Mouse (Mus musculus) ovary, adult 18-20 months (tissue): Measurements from ENCODE around the gene Zfp786.

Experiments used
- DNase-seq: peaks from one replicate; pipeline ENCODE4 v3.0.0; 2022; ENCODE audit warnings: low spot score, mixed read lengths

The Zfp786 gene

GRCm38 (mm10) chr6:47821236-47821635 lies 9.4 kb downstream of the Zfp786 start:
- DNase-seq: no peak

GRCm38 (mm10) chr6:47819626-47820325 lies 10.9 kb downstream of the Zfp786 start:
- DNase-seq: no peak

DNA sequence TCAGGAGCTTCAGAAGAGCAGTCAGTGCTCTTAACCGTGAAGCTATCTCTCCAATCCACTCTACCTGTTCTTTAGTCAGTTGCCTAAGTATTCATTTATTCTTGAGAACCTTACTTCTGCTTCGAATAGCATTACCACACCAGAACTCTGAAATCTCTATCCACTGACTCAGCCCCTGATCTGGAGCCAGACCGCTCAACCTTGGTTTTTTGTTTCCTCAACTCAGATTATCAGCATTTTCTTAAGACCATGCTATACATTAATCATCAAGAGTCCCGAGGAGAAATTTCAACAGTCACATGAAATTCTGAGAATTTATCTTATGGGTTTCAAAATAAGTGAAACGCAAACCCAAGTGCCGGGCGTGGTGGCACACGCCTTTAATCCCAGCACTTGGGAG lies 11.9 kb downstream of the Zfp786 start:
- no peak for DNase-seq

DNA sequence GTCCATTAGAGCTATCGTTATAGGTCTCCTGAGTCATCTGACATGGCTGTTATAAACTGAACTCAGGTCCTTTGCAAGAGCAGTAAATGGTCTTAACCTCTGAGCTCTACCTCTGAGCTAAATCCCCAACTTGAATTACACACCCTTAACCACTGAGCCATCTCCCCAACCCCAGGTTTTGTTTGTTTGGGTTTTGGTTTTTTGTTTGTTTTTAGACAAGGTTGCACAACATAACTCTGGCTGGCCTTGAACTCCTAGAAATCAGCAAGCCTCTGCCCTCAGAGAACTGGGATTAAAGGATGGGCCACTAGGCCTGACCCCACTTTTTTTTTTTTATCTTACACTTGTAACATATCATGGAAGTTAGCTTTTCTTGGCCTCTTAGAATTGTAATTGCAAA lies 14.5 kb downstream of the Zfp786 start:
- no peak for DNase-seq

- DNase-seq: peak; percentile 99
These were observed 17.3 kb downstream of the Zfp786 start, which contains the start of gene Pdia4 for GRCm38 (mm10) chr6:47813257-47813878. Pdia4 (minus strand) TSS chr6:47813430.

DNA sequence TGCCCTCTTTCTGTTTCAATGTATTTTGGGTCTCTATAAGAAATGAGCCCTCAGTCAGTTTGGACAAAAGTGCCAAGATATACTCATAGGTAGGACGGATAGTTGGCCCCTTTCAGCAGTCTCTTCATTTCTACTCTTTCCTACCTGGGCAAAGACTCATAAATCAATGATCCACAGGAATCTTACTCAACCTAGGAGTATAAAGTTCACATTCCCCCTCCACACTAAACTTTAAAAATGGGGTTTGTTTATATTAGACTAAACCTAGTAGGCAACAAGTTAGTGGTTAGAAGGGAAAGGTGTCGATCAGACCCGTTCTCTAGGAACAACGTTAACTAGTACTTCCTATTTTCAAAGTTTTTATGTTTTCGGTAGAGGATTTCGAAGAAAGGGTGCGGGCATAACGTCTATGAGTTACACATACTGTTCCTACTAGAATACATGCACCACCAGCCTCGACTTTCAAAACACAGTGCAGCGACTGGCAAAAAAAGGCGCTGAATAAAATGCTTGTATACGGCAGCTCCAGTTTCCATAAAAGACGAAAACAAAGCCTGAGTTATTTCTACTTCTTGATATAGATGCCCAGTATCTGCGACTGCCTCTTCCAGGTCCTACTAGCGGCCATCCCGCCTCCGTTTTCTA lies 18.3 kb downstream of the Zfp786 start:
- DNase-seq: no peak

- no peak for DNase-seq
These were observed 19.3 kb downstream of the Zfp786 start for GRCm38 (mm10) chr6:47811324-47811723.

DNA sequence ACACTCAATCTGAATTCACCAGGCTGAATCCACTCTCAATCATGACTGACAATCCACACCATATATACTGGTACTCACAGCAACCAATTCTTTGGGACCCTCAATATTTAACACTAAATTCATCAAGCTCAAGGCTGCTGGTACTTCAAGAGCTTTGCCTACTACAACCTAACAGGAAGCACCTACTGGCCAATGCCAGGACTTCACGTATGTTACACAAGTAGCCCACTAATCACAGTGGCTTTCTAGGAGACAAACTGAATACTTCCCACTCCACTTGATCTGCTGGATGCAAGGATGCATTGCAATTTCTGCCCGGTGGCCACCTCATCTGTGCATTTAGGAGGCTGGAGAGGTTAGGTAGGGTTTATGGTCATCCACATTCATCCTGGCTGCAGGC lies 20.5 kb downstream of the Zfp786 start:
- no peak for DNase-seq

DNA sequence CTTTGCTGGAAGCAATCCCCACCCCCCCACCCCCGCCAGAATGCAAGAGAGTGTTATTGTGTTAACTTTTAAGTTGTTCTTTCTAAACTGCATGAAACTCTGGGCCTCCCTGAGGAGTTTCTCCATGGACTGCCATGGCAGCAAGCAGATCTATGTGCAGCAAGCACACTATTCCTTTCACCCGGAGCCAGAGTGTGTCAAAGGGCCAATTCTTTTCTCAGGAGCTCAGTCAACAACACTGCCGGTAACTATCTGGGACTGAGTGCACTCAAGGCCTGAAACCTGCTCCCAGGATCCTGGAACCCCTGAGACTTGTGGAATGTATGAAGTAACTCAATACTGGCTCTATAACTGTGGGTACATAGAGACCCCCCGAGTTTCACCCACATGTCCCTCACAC lies 21.6 kb downstream of the Zfp786 start:
- no peak for DNase-seq

GRCm38 (mm10) chr6:47808545-47808944 lies 22.1 kb downstream of the Zfp786 start:
- DNase-seq: no peak

DNA sequence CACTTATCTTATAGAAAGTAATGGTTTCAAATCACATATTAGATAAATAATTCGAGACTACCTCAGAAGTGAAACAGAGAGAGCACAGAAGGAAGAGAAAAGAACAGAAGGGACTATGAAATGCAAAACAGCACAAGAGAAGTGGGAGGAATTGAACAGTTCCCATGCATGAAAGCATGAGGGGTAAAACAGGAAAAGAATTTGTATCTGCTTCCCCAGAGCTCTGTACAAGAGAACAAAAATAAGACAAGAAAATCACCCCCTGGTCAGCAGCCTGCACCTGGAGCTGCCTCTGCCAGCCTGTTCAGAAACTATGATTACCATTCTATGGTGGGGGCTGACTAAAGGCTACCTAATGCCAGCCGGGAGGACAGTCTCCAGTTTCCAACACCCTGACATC lies 23.2 kb downstream of the Zfp786 start:
- DNase-seq: no peak

- no peak for DNase-seq
These were observed 25.1 kb downstream of the Zfp786 start for GRCm38 (mm10) chr6:47805520-47805919.

DNA sequence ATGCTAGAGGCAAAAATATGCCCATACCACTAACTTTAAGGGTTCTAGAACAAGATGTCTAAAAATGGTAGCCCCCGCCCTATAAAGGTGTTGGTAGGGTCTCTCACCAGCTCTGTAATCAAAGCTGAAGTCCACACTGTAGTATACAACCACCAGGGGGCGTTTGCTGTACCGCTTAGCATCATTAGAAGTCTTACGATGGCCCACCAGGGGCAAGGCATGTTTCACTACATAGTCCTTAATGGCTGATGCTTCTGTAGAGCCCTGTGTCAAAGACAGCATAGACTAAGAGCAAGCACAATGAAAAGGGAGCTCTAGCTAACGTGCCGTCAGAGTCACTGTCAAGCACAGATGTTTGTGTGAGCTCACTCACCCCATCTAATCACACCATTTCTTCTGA lies 31.6 kb downstream of the Zfp786 start:
- DNase-seq: no peak

GRCm38 (mm10) chr6:47794106-47794830 lies 36.4 kb downstream of the Zfp786 start:
- no peak for DNase-seq

- DNase-seq: no peak
These were observed 37.4 kb downstream of the Zfp786 start for GRCm38 (mm10) chr6:47793284-47793683.

DNA sequence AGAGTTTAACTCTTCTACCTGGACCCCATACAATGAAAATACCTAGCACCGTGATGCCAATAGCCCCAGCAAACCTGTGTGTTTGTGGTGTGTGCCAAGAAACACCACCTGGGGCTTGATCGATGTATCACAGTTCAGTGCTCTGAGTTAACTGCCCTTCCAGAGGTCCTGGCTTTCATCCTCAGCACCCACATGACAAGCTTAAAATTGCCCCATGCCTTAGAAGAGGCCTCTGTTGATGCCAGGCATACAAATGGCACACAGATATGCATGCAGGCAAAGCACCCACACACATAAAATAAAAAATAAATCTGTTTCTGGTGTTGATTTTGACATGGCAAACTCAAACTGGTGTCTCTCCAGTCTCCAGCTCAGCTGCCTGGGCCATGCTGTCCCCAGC lies 38.1 kb downstream of the Zfp786 start:
- DNase-seq: no peak

DNA sequence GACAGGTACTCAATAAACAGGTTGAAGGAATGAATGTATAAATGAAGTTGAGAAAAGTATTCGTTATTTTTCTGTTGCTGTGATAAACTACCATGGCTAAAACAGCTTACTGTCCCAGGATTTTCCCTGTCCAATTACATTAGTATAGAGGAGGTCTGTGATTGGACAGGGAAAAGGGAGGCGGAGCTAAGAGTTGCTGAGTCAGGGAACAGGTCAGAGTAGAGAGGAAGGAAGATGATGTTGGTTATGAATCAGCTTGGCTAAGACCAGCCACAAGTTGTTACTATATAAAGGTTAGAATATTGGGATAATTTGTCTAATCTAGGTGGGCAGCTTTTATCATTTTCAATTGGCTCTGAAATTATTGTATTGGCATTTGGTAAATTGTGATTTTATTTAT lies 39.9 kb downstream of the Zfp786 start:
- no peak for DNase-seq

DNA sequence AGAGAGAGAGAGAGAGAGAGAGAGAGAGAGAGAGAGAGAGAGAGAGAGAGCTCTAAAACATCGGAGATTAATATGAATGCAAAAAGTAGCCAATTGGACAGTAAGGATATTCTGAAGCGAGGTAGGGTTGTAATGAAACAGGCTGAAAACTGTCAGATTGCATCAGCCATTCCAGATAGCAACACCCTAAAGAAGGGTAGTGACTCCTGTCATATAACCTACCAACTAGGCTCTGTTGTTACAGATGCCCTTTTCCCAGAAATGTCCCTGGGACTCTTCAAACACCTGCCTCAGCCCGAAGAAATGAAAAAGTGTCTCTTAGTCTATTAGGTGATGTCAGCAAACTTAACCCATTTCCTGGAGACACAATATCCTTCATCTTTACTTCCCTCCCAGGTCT lies 41.8 kb downstream of the Zfp786 start:
- no peak for DNase-seq

DNA sequence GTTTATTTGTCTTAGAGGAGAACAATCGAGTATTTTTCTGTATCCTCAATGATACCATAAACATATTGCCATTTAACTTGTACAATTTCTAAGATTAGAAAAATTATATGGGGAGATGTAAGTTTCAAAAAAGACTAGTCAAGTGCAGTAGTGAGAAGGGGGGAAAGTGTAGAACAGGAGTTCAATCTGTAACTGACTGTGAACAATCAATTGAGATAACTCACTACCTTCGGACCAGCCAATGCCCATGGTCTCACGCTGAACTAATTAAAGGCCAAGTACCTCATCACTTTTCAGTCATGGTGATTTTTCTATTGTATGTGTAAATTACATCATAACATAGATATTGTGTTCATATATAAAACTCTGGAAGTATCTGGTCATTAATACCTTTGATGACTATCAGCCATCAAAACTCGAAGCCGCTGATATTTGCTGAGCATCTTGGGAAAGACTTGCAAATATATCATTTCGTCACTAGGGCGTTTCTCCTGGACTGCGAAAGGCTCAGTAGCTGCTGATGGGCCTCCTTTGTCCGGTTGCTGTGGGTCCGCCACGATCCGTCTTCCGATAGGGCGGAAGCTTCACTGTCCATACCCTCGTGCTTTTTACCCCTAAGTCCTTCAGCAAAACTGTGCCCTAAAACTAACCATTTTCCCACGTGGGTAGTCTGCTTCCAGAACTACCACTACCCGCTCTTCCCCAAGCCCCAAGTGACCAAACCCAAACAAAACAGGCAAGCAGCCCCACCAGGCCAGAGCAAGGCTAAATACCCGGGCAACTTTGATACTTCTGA lies 42.5 kb downstream of the Zfp786 start:
- DNase-seq: peak; percentile 81

DNA sequence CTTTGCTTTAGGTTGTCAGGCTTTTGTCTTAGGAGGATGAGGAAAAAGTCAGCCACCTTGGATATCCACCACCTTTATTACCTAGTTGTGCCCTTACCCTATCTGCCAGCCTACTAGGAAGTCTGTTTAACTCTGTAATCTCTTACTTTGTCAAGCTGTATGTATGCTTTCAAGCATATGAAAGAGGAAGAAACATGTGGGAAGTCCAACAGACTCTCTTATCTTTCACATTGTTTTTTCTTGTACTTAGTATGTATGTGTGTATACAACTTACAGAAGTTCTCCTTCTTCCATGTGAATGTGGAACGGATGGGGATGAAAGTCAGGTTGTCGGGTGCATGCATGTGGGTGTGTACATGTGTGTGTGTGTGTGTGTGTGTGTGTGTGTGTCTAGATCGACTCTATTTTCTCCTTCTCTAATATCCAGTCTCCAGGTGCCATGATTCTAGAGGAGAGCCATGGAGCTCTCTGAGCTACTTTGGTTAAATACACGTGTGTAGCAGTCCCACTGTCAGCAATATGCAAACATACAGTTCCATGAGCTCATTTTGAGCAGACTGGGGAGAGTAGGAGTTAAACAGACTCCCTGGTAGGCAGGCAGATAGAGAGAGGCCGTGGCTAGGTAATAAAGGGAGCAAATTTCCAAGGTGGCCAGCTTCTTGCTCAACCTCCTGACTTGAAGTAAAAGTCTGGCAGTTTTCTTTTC lies 45.8 kb downstream of the Zfp786 start:
- no peak for DNase-seq
